Mouse (Mus musculus) neural tube, embryonic 15.5 days (tissue): Measurements from ENCODE around the gene Slc9b1. TPM values are rescaled to one million over a fixed set of nuclear protein-coding genes. Genes with fewer than 3 reads are reported as not detected.

Experiments used
- ATAC-seq: fragments of 200-750 bp; cut with Nextera tagmentation; 2 replicates; pipeline ENCODE4 v1.8.0; 2017; ENCODE audit warnings: mild to moderate bottlenecking, moderate TSS enrichment, moderate library complexity; ENCODE audit not compliant: low FRiP score
- H3K27ac ChIP-seq: fragments of 300-500 bp; sonication (generic); replicated peaks from 2 replicates; pipeline ENCODE4 v1.5.1; 2015; ENCODE audit warnings: mild to moderate bottlenecking, inconsistent platforms
- H3K27me3 ChIP-seq: fragments of 300-500 bp; sonication (generic); replicated peaks from 2 replicates; pipeline ENCODE4 v1.6.1; 2015; ENCODE audit warnings: inconsistent platforms
- H3K36me3 ChIP-seq: fragments of 300-500 bp; sonication (generic); 2 replicates; pipeline ENCODE4 v1.6.1; 2015; ENCODE audit warnings: inconsistent platforms
- H3K4me1 ChIP-seq: fragments of 300-500 bp; sonication (generic); 2 replicates; pipeline ENCODE4 v1.6.1; 2015; ENCODE audit warnings: inconsistent platforms
- H3K4me2 ChIP-seq: fragments of 300-500 bp; sonication (generic); 2 replicates; pipeline ENCODE4 v1.6.1; 2015; ENCODE audit warnings: inconsistent platforms, mild to moderate bottlenecking, moderate library complexity
- H3K4me3 ChIP-seq: fragments of 300-500 bp; sonication (generic); replicated peaks from 2 replicates; pipeline ENCODE4 v1.5.1; 2015; ENCODE audit warnings: mild to moderate bottlenecking, inconsistent platforms
- H3K9ac ChIP-seq: fragments of 300-500 bp; sonication (generic); replicated peaks from 2 replicates; pipeline ENCODE4 v1.6.1; 2015; ENCODE audit warnings: mild to moderate bottlenecking, inconsistent platforms
- H3K9me3 ChIP-seq: fragments of 300-500 bp; sonication (generic); replicated peaks from 2 replicates; pipeline ENCODE4 v1.6.1; 2016; ENCODE audit warnings: inconsistent platforms
- WGBS: fragments of 180-500 bp; shearing (Covaris S2); methylation state at CpG from one replicate; pipeline ENCODE4 v1.1.7; 2015; ENCODE audit warnings: mixed read lengths; 5-methylcytosine and 5-hydroxymethylcytosine counted together
- polyA plus RNA-seq: library from polyadenylated mRNA; unstranded; fragments of >200 nt; fragmentation: Nextera tagmentation; extraction: Ambion mirVana; gene quantifications from 2 replicates; pipeline ENCODE4 v1.2.1, GENCODE M21; 2015

The Slc9b1 gene
- polyA plus RNA-seq, result 0.36 and 0.54 TPM in 2 replicates

DNA sequence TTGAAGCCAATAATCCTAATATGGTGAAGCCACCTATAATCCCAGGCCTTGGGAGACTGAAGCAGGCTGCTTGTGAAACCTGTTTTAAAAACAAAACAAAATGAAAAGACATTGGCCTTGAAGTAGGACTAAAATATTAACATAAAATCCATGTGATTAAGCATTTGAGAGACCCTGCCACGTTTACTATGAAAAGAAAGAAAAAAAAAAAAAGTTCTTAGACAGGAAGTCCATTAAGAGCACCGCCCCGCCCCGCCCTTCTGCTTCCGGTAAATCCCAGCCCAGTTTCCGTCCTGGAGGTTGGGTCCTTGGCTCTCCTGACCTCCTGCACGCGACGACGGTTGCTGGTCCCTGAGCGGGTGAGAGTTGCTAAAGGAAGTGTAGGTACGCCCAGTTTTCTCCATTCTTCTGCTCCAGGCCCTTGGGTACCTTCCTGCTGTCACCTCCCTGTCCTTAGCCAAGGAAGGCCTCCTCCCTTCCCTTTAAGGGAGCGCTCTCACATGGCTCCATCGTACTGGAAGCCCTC, at the start of gene Slc9b1:
Slc9b1 (plus strand) TSS at position 291 of the 526 bp plus-strand sequence.
- Histone ChIP-seq H3K36me3 (no peaks in the 10 kb centered on the region), H3K9me3 (no peaks in the 10 kb centered on the region), H3K27ac (no peak within 1 kb of the TSS), H3K4me3 (no peak within 1 kb of the TSS), H3K4me1 (no peaks in the 10 kb centered on the region), H3K27me3 (no peaks in the 10 kb centered on the region), H3K4me2 (no peak within 1 kb of the TSS), H3K9ac (no peak within 1 kb of the TSS)
- ATAC-seq, result no peak
- WGBS, result 80% methylated on average over 14 of the region's 14 CpGs

DNA sequence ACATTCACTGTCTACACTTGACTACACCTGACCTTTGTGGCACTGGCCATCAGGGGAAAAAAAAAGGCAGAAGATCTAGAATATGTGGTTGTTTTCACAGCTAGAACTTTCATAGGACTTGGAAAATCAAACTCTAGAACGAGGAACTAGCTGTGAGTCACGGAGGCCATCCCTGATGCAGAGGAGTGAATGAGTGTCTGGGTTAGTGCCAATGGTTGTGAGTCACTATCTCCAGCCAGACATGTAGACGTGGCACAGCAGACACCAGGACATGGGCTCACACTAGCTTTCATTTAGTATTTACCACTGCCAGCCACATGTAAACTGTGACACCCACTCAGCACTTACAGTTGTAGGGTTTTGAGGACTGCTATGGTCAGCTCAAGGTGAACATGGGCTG, 49.3 kb upstream of the Slc9b1 start:
- H3K4me1 ChIP-seq, result 0 out of 2 replicates have a peak, but pooled peaks cover 2% of the 10 kb centered on the region
- H3K36me3 ChIP-seq, result no peaks in the 10 kb centered on the region
- no peak overlapping the region for H3K9ac ChIP-seq
- no peak for ATAC-seq
- no peak overlapping the region for H3K4me2 ChIP-seq
- no peaks in the 10 kb centered on the region for H3K9me3 ChIP-seq
- no peak overlapping the region for H3K27ac ChIP-seq
- no peaks in the 10 kb centered on the region for H3K27me3 ChIP-seq
- no peak overlapping the region for H3K4me3 ChIP-seq
- 92% methylated on average over 3 of the region's 3 CpGs for WGBS

DNA sequence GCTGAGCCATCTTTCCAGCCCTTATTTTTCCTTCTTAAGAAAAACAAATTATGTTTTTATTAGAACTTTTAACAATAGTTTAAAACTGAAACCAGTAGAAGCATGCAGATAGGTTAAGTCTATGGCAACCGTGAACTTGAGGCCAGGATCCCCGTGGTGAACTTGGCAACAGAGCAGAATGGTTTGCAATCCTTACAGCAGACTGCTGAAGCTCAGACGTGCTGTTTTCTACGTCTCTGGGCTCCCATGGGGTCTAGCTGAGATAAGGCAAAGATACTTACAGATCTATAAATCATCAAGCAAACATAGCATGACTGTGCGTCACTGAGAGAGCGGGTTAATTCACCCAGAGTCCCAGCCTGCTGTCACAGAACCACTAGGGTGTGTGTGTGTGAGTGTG, 47.7 kb upstream of the Slc9b1 start:
- H3K27me3 ChIP-seq, result no peaks in the 10 kb centered on the region
- H3K9me3 ChIP-seq, result no peaks in the 10 kb centered on the region
- H3K36me3 ChIP-seq, result no peaks in the 10 kb centered on the region
- no peak overlapping the region for H3K4me3 ChIP-seq
- no peaks in the 10 kb centered on the region for H3K4me1 ChIP-seq
- no peak overlapping the region for H3K9ac ChIP-seq
- H3K27ac ChIP-seq, result no peak overlapping the region
- 48% methylated on average over 6 of the region's 6 CpGs for WGBS
- no peak for ATAC-seq
- no peak overlapping the region for H3K4me2 ChIP-seq

DNA sequence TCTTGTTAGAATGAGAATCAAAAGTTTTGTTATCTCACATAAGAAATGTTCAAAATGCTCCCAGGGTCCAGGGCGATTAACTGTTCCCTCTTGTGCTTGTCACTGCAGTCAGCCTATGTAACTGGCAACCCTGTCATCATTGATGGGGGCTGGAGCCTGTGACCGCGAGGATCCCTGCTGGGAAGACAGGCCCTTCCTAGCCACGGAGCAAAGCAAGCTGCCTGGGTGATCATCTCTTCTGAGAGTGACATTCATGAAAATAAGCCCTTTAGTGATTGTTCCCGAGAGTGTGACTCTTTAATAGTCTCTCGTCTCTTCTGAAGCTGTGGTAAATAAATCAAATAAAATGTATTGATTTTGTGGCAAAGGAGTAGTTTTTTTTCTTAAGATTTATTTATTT, 43.8 kb upstream of the Slc9b1 start:
- Histone ChIP-seq H3K9me3 (no peaks in the 10 kb centered on the region), H3K4me1 (peaks cover 10% of the 10 kb centered on the region), H3K9ac (no peak overlapping the region), H3K36me3 (no peaks in the 10 kb centered on the region), H3K4me3 (no peak overlapping the region), H3K27me3 (0 out of 2 replicates have a peak, but pooled peaks cover 3% of the 10 kb centered on the region), H3K4me2 (no peak overlapping the region), H3K27ac (no peak overlapping the region)
- WGBS, result 18% methylated on average over 6 of the region's 6 CpGs
- ATAC-seq, result no peak

DNA sequence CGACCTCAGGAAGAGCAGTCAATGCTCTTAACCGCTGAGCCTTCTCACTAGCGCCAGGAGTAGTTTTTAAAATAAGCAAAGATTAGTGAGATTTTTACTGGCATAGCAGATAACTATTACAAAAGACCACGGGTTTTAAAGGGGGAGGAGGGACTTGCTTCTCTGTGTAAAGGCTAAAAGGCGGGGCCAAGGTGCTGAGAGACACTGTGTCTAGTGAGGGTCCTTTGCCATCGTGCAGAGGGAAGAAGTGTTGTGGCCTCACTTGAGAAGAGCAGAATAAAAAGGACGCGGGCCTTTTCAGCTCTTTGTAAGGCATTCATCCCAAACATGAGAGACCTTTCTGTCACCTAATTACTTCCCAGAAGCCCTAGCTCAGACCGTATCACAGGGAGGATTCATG, 43.3 kb upstream of the Slc9b1 start:
- no peak overlapping the region for H3K27ac ChIP-seq
- no peak overlapping the region for H3K4me2 ChIP-seq
- no peaks in the 10 kb centered on the region for H3K36me3 ChIP-seq
- H3K4me3 ChIP-seq, result no peak overlapping the region
- H3K9ac ChIP-seq, result no peak overlapping the region
- ATAC-seq, result no peak
- WGBS, result 17% methylated on average over 9 of the region's 9 CpGs
- no peaks in the 10 kb centered on the region for H3K9me3 ChIP-seq
- 0 out of 2 replicates have a peak, but pooled peaks cover 3% of the 10 kb centered on the region for H3K27me3 ChIP-seq
- peaks cover 10% of the 10 kb centered on the region for H3K4me1 ChIP-seq

DNA sequence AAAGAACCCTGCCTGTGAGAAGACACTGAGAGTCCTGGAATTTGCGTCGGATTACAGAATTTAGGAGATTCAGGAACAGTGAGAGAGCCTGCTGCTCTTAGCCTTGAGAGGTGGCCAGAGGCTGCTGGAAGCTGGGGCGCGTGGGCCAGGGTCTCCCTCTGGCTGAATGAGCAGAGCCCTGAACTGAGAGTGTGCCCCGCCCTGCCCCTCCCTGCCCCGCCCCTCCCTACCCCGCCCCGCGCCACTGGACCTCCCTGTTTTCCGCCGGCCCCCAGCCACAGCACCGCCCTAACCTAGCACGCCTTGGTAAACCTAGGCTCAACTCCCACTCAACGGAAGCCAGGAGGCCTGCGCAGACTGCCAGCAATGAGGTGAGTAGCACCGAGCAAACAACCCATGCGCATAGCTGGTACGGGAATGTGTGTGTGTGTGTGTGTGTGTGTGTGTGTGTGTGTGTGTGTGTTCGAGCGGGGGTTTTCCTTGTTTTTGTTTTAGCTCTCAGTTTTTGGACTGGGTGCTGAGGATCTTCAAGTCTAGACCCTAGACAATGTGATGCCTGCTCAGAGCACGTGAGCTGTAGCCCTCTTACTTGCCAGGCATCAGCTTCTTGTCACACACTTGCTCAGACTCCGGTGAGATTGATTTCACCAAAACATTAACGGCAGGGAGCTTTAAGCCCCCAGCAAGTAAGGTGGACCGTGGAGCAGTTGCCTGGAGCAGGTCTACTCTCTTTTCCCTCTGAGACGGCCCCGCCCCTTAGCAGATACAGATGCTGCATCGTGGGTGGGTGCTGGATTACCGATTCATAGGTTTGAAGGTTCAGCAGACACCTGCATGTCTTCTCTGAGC, 40.2 kb upstream of the Slc9b1 start, which contains the start of gene Slc9b2:
Slc9b2 (plus strand) TSS at position 290 of the 849 bp plus-strand sequence.
- H3K9ac ChIP-seq, result peak within 1 kb of the TSS; percentile 26; the same call in 1 of the 2 replicates
- H3K36me3 ChIP-seq, result no peaks in the 10 kb centered on the region
- WGBS, result 15% methylated on average over 23 of the region's 28 CpGs
- peak within 1 kb of the TSS; percentile 36 for H3K4me3 ChIP-seq
- H3K27me3 ChIP-seq, result 0 out of 2 replicates have a peak, but pooled peaks cover 3% of the 10 kb centered on the region
- no peak within 1 kb of the TSS for H3K27ac ChIP-seq
- H3K4me2 ChIP-seq, result peak within 1 kb of the TSS; percentile 73
- ATAC-seq, result peak; percentile 89
- no peaks in the 10 kb centered on the region for H3K9me3 ChIP-seq
- peaks cover 10% of the 10 kb centered on the region for H3K4me1 ChIP-seq

GRCm38 (mm10) chr3:135312916-135313491, 34.8 kb upstream of the Slc9b1 start:
- Histone ChIP-seq H3K36me3 (no peaks in the 10 kb centered on the region), H3K4me3 (no peak overlapping the region), H3K9me3 (no peaks in the 10 kb centered on the region), H3K27ac (no peak overlapping the region), H3K4me2 (no peak overlapping the region), H3K4me1 (0 out of 2 replicates have a peak, but pooled peaks cover 1% of the 10 kb centered on the region), H3K27me3 (0 out of 2 replicates have a peak, but pooled peaks cover 3% of the 10 kb centered on the region), H3K9ac (no peak overlapping the region)
- WGBS, result 13% methylated on average over 2 of the region's 2 CpGs
- no peak for ATAC-seq

- Histone ChIP-seq H3K27me3 (no peaks in the 10 kb centered on the region), H3K4me3 (no peak overlapping the region), H3K9me3 (no peaks in the 10 kb centered on the region), H3K36me3 (no peaks in the 10 kb centered on the region), H3K4me2 (no peak overlapping the region), H3K27ac (no peak overlapping the region), H3K4me1 (no peaks in the 10 kb centered on the region), H3K9ac (no peak overlapping the region)
- 32% methylated on average over 2 of the region's 2 CpGs for WGBS
- no peak for ATAC-seq
Measured at GRCm38 (mm10) chr3:135313727-135314126, 34.1 kb upstream of the Slc9b1 start.

DNA sequence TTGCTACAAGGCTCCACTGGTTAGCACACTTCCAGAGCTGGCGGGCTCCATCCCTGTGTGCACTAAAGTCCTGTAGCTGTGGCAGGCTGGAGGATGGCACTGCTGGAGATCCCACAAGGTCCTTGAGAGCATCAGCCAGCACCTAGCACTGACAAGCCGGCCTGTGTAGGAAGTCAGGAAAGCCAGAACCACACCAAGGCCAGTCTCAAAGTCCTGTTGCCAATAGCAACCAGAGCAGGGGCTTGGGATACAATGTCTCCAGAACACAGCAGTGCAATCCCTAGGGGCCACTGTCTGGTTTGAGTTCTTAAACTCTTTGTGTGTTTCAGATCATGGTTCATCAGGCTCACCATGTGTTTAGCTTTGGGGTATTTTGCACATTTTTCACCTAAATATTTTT, 33.0 kb upstream of the Slc9b1 start:
- Histone ChIP-seq H3K9ac (no peak overlapping the region), H3K27ac (no peak overlapping the region), H3K4me2 (no peak overlapping the region), H3K36me3 (no peaks in the 10 kb centered on the region), H3K9me3 (no peaks in the 10 kb centered on the region), H3K4me3 (no peak overlapping the region), H3K4me1 (no peaks in the 10 kb centered on the region), H3K27me3 (no peaks in the 10 kb centered on the region)
- 68% methylated on average over 2 of the region's 2 CpGs for WGBS
- no peak for ATAC-seq

DNA sequence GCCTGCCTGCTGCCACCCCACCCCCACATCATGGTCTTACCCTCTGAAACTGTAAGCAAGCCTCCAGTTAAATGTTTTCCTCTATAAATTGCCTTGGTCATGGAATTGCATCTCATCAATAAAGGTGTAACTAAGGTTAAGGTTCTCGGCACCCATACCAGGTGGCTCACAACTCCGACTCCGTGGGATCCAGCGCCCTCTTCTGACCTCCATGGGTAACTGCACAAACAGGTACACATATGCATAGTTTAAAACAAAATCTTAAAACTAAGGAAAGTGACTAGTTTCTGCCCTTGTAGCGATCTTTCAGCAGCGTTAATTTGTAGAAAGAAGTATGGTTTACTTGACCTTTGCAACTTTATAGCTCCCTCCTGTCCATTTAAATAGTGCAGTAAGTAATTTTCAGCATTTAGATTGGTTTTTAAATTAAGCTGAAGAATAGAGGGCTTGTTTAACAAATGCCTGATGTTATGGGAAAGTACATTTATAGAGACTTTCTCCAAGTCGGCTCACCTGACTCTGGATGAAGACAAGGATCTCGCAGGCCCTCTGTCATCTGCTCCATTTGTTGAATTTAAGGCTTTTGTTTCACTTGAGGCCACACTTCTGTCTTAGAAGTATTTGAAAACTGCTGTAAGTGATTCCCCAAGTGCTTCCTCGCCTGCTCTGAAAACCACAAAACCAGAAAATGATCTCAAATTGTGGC, 32.0 kb upstream of the Slc9b1 start:
- Histone ChIP-seq H3K9me3 (no peaks in the 10 kb centered on the region), H3K27ac (no peak overlapping the region), H3K4me2 (no peak overlapping the region), H3K36me3 (no peaks in the 10 kb centered on the region), H3K4me1 (no peaks in the 10 kb centered on the region), H3K9ac (no peak overlapping the region), H3K4me3 (no peak overlapping the region), H3K27me3 (no peaks in the 10 kb centered on the region)
- no peak for ATAC-seq
- WGBS, result 90% methylated on average over 9 of the region's 9 CpGs

DNA sequence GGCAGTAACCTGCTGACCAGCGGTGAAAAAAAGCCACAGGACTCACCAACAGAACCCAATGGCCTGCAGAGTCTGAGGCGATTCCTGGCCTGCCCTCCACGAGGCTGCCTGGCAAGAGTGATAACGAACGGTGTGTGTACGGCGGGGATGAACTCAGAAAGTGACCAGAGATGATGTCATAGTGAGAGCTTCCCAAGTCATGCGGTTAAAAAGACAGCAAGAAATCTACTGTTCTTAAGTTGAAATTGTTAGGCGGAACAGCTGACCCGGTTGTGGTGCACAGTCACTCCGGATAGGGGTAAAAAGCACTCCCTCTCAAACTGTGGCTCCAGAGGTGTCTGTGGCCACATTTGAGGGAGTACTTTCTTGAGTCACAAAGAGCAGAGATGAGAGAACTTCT, 29.5 kb upstream of the Slc9b1 start:
- no peak overlapping the region for H3K4me2 ChIP-seq
- no peak overlapping the region for H3K4me3 ChIP-seq
- H3K9me3 ChIP-seq, result no peaks in the 10 kb centered on the region
- H3K36me3 ChIP-seq, result no peaks in the 10 kb centered on the region
- H3K9ac ChIP-seq, result no peak overlapping the region
- WGBS, result 88% methylated on average over 11 of the region's 11 CpGs
- no peak for ATAC-seq
- no peak overlapping the region for H3K27ac ChIP-seq
- no peaks in the 10 kb centered on the region for H3K4me1 ChIP-seq
- H3K27me3 ChIP-seq, result no peaks in the 10 kb centered on the region
